Mouse (Mus musculus) midbrain, embryonic 14.5 days (tissue): ENCODE data around the gene Stmn1. TPM values are rescaled to one million over a fixed set of nuclear protein-coding genes. Genes with fewer than 3 reads are reported as not detected.
"Not testable (repeated sequence)": the region's sequence is repeated elsewhere in the genome, so short reads cannot be mapped to it uniquely, and the experiment has no call there.

Experiments used
- ATAC-seq: fragments of 200-750 bp; cut with Nextera tagmentation; 2 replicates; pipeline ENCODE4 v1.8.0; 2017; ENCODE audit warnings: moderate number of reproducible peaks, moderate library complexity; ENCODE audit not compliant: low FRiP score, low TSS enrichment
- DNase-seq: peaks from one replicate; pipeline ENCODE4 v3.0.0-alpha.2; 2015
- H3K27ac ChIP-seq: fragments of 300-500 bp; sonication (generic); replicated peaks from 2 replicates; pipeline ENCODE4 v1.5.1; 2014; ENCODE audit warnings: mild to moderate bottlenecking, low read depth, low read length, moderate library complexity
- H3K27me3 ChIP-seq: fragments of 300-500 bp; sonication (generic); 2 replicates; pipeline ENCODE4 v1.6.1; 2014; ENCODE audit warnings: low read length, control low read depth, mixed read lengths; ENCODE audit not compliant: control insufficient read depth, insufficient read depth
- H3K36me3 ChIP-seq: fragments of 300-500 bp; sonication (generic); 2 replicates; pipeline ENCODE4 v1.6.1; 2014; ENCODE audit warnings: low read length, control low read depth; ENCODE audit not compliant: control insufficient read depth, insufficient read depth
- H3K4me1 ChIP-seq: fragments of 300-500 bp; sonication (generic); 2 replicates; pipeline ENCODE4 v1.6.1; 2014; ENCODE audit warnings: mild to moderate bottlenecking, antibody characterized with exemption, low read length, control low read depth; ENCODE audit not compliant: control insufficient read depth, insufficient read depth
- H3K4me2 ChIP-seq: fragments of 300-500 bp; sonication (generic); 2 replicates; pipeline ENCODE4 v1.6.1; 2014; ENCODE audit warnings: mild to moderate bottlenecking, low read length, moderate library complexity
- H3K4me3 ChIP-seq: fragments of 300-500 bp; sonication (generic); replicated peaks from 2 replicates; pipeline ENCODE4 v1.5.1; 2014; ENCODE audit warnings: low read depth, low read length
- H3K9ac ChIP-seq: fragments of 300-500 bp; sonication (generic); replicated peaks from 2 replicates; pipeline ENCODE4 v1.6.1; 2014; ENCODE audit warnings: mild to moderate bottlenecking, low read length, moderate library complexity
- H3K9me3 ChIP-seq: fragments of 300-500 bp; sonication (generic); 2 replicates; pipeline ENCODE4 v1.6.1; 2016; ENCODE audit warnings: low read length, control low read depth, mixed read lengths; ENCODE audit not compliant: control insufficient read depth
- WGBS: fragments of 180-500 bp; shearing (Covaris S2); extraction: QIAGEN DNeasy Blood & Tissue Kit; methylation state at CpG from one replicate; pipeline ENCODE4 v1.1.7; 2014; 5-methylcytosine and 5-hydroxymethylcytosine counted together
- polyA plus RNA-seq: library from polyadenylated mRNA; unstranded; fragments of >200 nt; fragmentation: Nextera tagmentation; extraction: Ambion mirVana; gene quantifications from 2 replicates; pipeline ENCODE4 v1.2.1, GENCODE M21; 2014

The Stmn1 gene
- polyA plus RNA-seq, 1 experiment from 2014 or later = 7,359 TPM

GRCm38 (mm10) chr4:134485151-134485900, 17.2 kb downstream of the Stmn1 start:
- H3K27ac ChIP-seq = no peak overlapping the region
- WGBS = 93% methylated on average over 5 of the region's 5 CpGs
- ATAC-seq = no peak
- H3K4me1 ChIP-seq = no peaks in the 10 kb centered on the region
- H3K36me3 ChIP-seq = no peaks in the 10 kb centered on the region
- DNase-seq = no peak
- H3K9ac ChIP-seq = no peak overlapping the region
- no peak overlapping the region for H3K4me3 ChIP-seq
- no peak overlapping the region for H3K4me2 ChIP-seq
- no peaks in the 10 kb centered on the region for H3K27me3 ChIP-seq
- H3K9me3 ChIP-seq = no peaks in the 10 kb centered on the region

GRCm38 (mm10) chr4:134488211-134488610, 20.1 kb downstream of the Stmn1 start:
- no peak overlapping the region for H3K9ac ChIP-seq
- no peak overlapping the region for H3K27ac ChIP-seq
- no peaks in the 10 kb centered on the region for H3K9me3 ChIP-seq
- WGBS = 92% methylated on average over 5 of the region's 5 CpGs
- no peaks in the 10 kb centered on the region for H3K27me3 ChIP-seq
- DNase-seq (no peak), ATAC-seq (no peak)
- H3K36me3 ChIP-seq = no peaks in the 10 kb centered on the region
- H3K4me3 ChIP-seq = no peak overlapping the region
- no peaks in the 10 kb centered on the region for H3K4me1 ChIP-seq
- no peak overlapping the region for H3K4me2 ChIP-seq

- H3K27me3 ChIP-seq = no peaks in the 10 kb centered on the region
- H3K27ac ChIP-seq = no peak overlapping the region
- 92% methylated on average over 11 of the region's 11 CpGs for WGBS
- H3K9me3 ChIP-seq = no peaks in the 10 kb centered on the region
- no peak overlapping the region for H3K4me2 ChIP-seq
- H3K36me3 ChIP-seq = no peaks in the 10 kb centered on the region
- H3K4me1 ChIP-seq = 0 out of 2 replicates have a peak, but pooled peaks cover 3% of the 10 kb centered on the region
- DNase-seq (no peak), ATAC-seq (no peak)
- H3K4me3 ChIP-seq = no peak overlapping the region
- H3K9ac ChIP-seq = no peak overlapping the region
Observed at GRCm38 (mm10) chr4:134489986-134490665, 22.0 kb downstream of the Stmn1 start.

- H3K4me1 ChIP-seq = 0 out of 2 replicates have a peak, but pooled peaks cover 8% of the 10 kb centered on the region
- DNase-seq (no peak), ATAC-seq (no peak)
- no peak overlapping the region for H3K4me2 ChIP-seq
- no peaks in the 10 kb centered on the region for H3K36me3 ChIP-seq
- no peak overlapping the region for H3K4me3 ChIP-seq
- H3K27me3 ChIP-seq = no peaks in the 10 kb centered on the region
- H3K27ac ChIP-seq = no peak overlapping the region
- no peaks in the 10 kb centered on the region for H3K9me3 ChIP-seq
- 78% methylated on average over 6 of the region's 6 CpGs for WGBS
- H3K9ac ChIP-seq = no peak overlapping the region
Observed at GRCm38 (mm10) chr4:134491716-134492115, 23.6 kb downstream of the Stmn1 start.

GRCm38 (mm10) chr4:134494161-134494560, 26.0 kb downstream of the Stmn1 start:
- not testable (repeated sequence) for H3K4me2 ChIP-seq, H3K9ac ChIP-seq, H3K9me3 ChIP-seq, H3K27ac ChIP-seq, DNase-seq, H3K36me3 ChIP-seq, H3K4me3 ChIP-seq, ATAC-seq, H3K27me3 ChIP-seq
- WGBS = 93% methylated on average over 6 of the region's 6 CpGs
- H3K4me1 ChIP-seq = peaks cover 21% of the 10 kb centered on the region

- H3K9me3 ChIP-seq = no peaks in the 10 kb centered on the region
- 0 out of 2 replicates have a peak overlapping the region, but pooled peaks have one; percentile 0 for H3K27ac ChIP-seq
- 63% methylated on average over 16 of the region's 16 CpGs for WGBS
- no peak overlapping the region for H3K4me2 ChIP-seq
- DNase-seq (peak; percentile 69), ATAC-seq (no peak)
- H3K36me3 ChIP-seq = no peaks in the 10 kb centered on the region
- H3K4me1 ChIP-seq = peaks cover 21% of the 10 kb centered on the region
- H3K4me3 ChIP-seq = no peak overlapping the region
- H3K9ac ChIP-seq = no peak overlapping the region
- no peaks in the 10 kb centered on the region for H3K27me3 ChIP-seq
Observed at GRCm38 (mm10) chr4:134494780-134495545, 26.8 kb downstream of the Stmn1 start.

- H3K9me3 ChIP-seq = no peaks in the 10 kb centered on the region
- ATAC-seq (no peak), DNase-seq (no peak)
- 0 out of 2 replicates have a peak overlapping the region, but pooled peaks have one; percentile 0 for H3K27ac ChIP-seq
- H3K4me3 ChIP-seq = no peak overlapping the region
- no peak overlapping the region for H3K4me2 ChIP-seq
- H3K9ac ChIP-seq = no peak overlapping the region
- H3K36me3 ChIP-seq = no peaks in the 10 kb centered on the region
- 66% methylated on average over 5 of the region's 5 CpGs for WGBS
- no peaks in the 10 kb centered on the region for H3K27me3 ChIP-seq
- H3K4me1 ChIP-seq = peaks cover 21% of the 10 kb centered on the region
Observed at GRCm38 (mm10) chr4:134495546-134495923, 27.4 kb downstream of the Stmn1 start.

- H3K9ac ChIP-seq = peak within 1 kb of the TSS; percentile 65
- H3K4me2 ChIP-seq = peak within 1 kb of the TSS; percentile 92
- 4% methylated on average over 35 of the region's 35 CpGs for WGBS
- peak within 1 kb of the TSS; percentile 66 for H3K27ac ChIP-seq
- no peaks in the 10 kb centered on the region for H3K27me3 ChIP-seq
- H3K4me1 ChIP-seq = peaks cover 21% of the 10 kb centered on the region
- peak within 1 kb of the TSS; percentile 52 for H3K4me3 ChIP-seq
- H3K9me3 ChIP-seq = no peaks in the 10 kb centered on the region
- no peaks in the 10 kb centered on the region for H3K36me3 ChIP-seq
- ATAC-seq (peak; percentile 55; the same call in 1 of the 2 replicates), DNase-seq (peak; percentile 77)
Observed at GRCm38 (mm10) chr4:134496595-134497210, 28.6 kb downstream of the Stmn1 start, which contains the start of gene Paqr7. Gene Paqr7, plus strand, starts transcription at chr4:134496697.
